Mouse (Mus musculus) MEL (cell line): ENCODE measurements around the gene Nadk2.

Source experiments
- CTCF ChIP-seq, 3 experiments: IDR thresholded peaks in 2 of 3; conservative IDR thresholded peaks in 1 of 3; 2 replicates each; pipeline ENCODE4 v1.5.1; 2011 to 2012; ENCODE audit warnings: low read length in 3 of 3, low read depth in 2 of 3, mild to moderate bottlenecking in 2 of 3, improper control_type of control experiment in 1 of 3, inconsistent platforms in 1 of 3, mixed read lengths in 1 of 3, moderate library complexity in 1 of 3; ENCODE audit not compliant: control insufficient read depth in 1 of 3, insufficient read depth in 1 of 3, poor library complexity in 1 of 3, severe bottlenecking in 1 of 3
- SMC3 ChIP-seq: IDR thresholded peaks from 2 replicates; pipeline ENCODE4 v1.6.1; 2011; ENCODE audit warnings: low read depth, low read length, improper control_type of control experiment
- ZKSCAN1 ChIP-seq: IDR thresholded peaks from 2 replicates; pipeline ENCODE4 v1.6.1; 2012; ENCODE audit warnings: low read depth, mild to moderate bottlenecking, inconsistent platforms, low read length, improper control_type of control experiment, moderate library complexity
- ZNF384 ChIP-seq: IDR thresholded peaks from 2 replicates; pipeline ENCODE4 v1.6.1; 2012; ENCODE audit warnings: low read depth, mild to moderate bottlenecking, inconsistent platforms, low read length, improper control_type of control experiment

DNA sequence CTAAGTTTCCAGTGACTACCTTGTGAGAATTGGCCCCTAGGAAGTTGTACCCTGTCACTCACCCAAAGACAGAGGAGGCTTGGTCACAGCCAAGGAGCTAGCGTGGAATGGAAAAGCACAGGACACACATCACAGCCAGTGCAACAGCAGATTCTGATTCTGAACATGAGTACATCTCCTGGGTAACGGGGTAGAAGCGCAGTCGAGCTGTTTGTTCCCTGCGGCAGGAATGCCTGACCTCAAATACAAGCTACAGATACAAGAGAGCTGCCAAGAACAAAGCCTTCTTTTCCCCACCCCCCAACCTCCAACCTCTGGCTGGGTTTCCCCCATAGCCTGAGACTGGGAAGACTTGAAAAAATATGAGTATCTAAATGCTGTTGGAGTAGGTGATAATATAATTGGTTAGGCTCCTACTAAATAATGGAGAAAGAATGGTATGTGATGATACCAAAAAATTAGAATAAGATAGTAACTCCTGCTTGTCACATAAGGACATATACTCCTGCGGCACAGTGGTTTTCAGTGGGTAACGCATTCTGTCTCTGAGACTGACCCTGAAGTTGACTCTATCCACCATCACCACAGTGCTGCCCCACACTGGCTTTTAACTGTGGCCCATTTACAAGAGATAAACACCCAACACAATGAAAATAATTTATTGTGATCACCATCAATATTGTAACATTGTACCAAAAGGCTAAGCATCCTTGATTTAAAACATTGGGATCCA, 9.7 kb upstream of the Nadk2 start:
- TF ChIP-seq ZNF384 = no peak
- TF ChIP-seq SMC3 = no peak
- no peak for TF ChIP-seq CTCF (IDR thresholded peaks at IDR 0.05 in 2 of 3, conservative IDR thresholded peaks at IDR 0.05 in 1 of 3; ENCODE audit: control insufficient read depth in 1 of 3, insufficient read depth in 1 of 3, low read depth in 2 of 3, low read length in 3 of 3, poor library complexity in 1 of 3, severe bottlenecking in 1 of 3)
- no peak for TF ChIP-seq ZKSCAN1
